Mouse (Mus musculus): ENCODE data around the gene Mettl16. TPM values are rescaled to one million over a fixed set of nuclear protein-coding genes. Genes with fewer than 3 reads are reported as not detected.

Gene Mettl16
- total RNA-seq, 2 experiments from 2014 or later = 31.4 to 32.5 TPM

Small RNA genes within 50 kb of the gene (microRNA-seq; reads per million reads assigned to microRNA genes)
- gene Mir6926 = 0.98 to 2.5 reads per million in 2 experiments

Other genes starting within 250 kb of the Mettl16 start
- 100 to 1,000 TPM; 125 to 142 TPM for gene Rap1gap2, start 159.9 kb upstream of the Mettl16 start, total RNA-seq (2021)
- 10 to 100 TPM; 26.5 to 27.8 TPM for gene Ccdc92b, start 151.2 kb upstream of the Mettl16 start, total RNA-seq (2021)
- gene Cluh, start 121.3 kb upstream of the Mettl16 start, total RNA-seq (2021) = 10 to 100 TPM; 73.7 to 73.9 TPM
- gene Pafah1b1, start 46.2 kb upstream of the Mettl16 start, total RNA-seq (2021) = 100 to 1,000 TPM; 378 to 398 TPM
- 10 to 100 TPM; 33.5 to 36.5 TPM for gene Mnt, start 60.1 kb downstream of the Mettl16 start, total RNA-seq (2021)
- 10 to 100 TPM; 93.3 to 97.4 TPM for gene Sgsm2, start 126.2 kb downstream of the Mettl16 start, total RNA-seq (2021)
- 10 to 100 TPM; 30.3 to 33.4 TPM for gene Tsr1, start 127.2 kb downstream of the Mettl16 start, total RNA-seq (2021)
- 10 to 100 TPM; 35.0 to 36.0 TPM for gene Smg6, start 155.0 kb downstream of the Mettl16 start, total RNA-seq (2021)
- gene Srr, start 155.1 kb downstream of the Mettl16 start, total RNA-seq (2021) = 10 to 100 TPM; 87.5 to 94.8 TPM

Measured in layer of hippocampus, adult 18-20 months (tissue).